Mouse (Mus musculus): Measurements from ENCODE around the gene Pank3.
A peak's percentile ranks its signal among the peaks of the same experiment; 100 is the strongest.
"Not testable (repeated sequence)": the region's sequence is repeated elsewhere in the genome, so short reads cannot be mapped to it uniquely, and the experiment has no call there.

The Pank3 gene

GRCm38 (mm10) chr11:35776452-35776851 is 7.2 kb downstream of the Pank3 start:
- no peak for DNase-seq (ENCODE audit: extremely low spot score)

GRCm38 (mm10) chr11:35780336-35780735 is 11.1 kb downstream of the Pank3 start:
- DNase-seq (ENCODE audit: extremely low spot score), result no peak

- DNase-seq (ENCODE audit: extremely low spot score), result no peak
These were observed 13.2 kb downstream of the Pank3 start for GRCm38 (mm10) chr11:35782444-35782843.

- no peak for DNase-seq (ENCODE audit: extremely low spot score)
These were observed 13.8 kb downstream of the Pank3 start for GRCm38 (mm10) chr11:35783038-35783437.

GRCm38 (mm10) chr11:35784002-35784401 is 14.7 kb downstream of the Pank3 start:
- DNase-seq (ENCODE audit: extremely low spot score), result no peak

- DNase-seq (ENCODE audit: extremely low spot score), result no peak
These were observed 15.3 kb downstream of the Pank3 start for GRCm38 (mm10) chr11:35784537-35784936.

GRCm38 (mm10) chr11:35788443-35788842 is 19.2 kb downstream of the Pank3 start:
- DNase-seq (ENCODE audit: extremely low spot score), result no peak

- not testable (repeated sequence) for DNase-seq (ENCODE audit: extremely low spot score)
These were observed 23.5 kb downstream of the Pank3 start for GRCm38 (mm10) chr11:35792800-35793199.

- DNase-seq (ENCODE audit: extremely low spot score), result peak; percentile 14
These were observed 28.6 kb downstream of the Pank3 start for GRCm38 (mm10) chr11:35797751-35798494.

GRCm38 (mm10) chr11:35798495-35798820 is 29.2 kb downstream of the Pank3 start:
- DNase-seq (ENCODE audit: extremely low spot score), result peak; percentile 17

- peak; percentile 75 for DNase-seq (ENCODE audit: extremely low spot score)
These were observed 29.6 kb downstream of the Pank3 start, which contains the start of gene Fbll1 for GRCm38 (mm10) chr11:35798874-35799273. Gene Fbll1, minus strand, starts transcription at chr11:35798884.

- DNase-seq (ENCODE audit: extremely low spot score), result no peak
These were observed 32.0 kb downstream of the Pank3 start for GRCm38 (mm10) chr11:35801332-35801731.

- no peak for DNase-seq (ENCODE audit: extremely low spot score)
These were observed 42.2 kb downstream of the Pank3 start for GRCm38 (mm10) chr11:35811458-35811857.

- no peak for DNase-seq (ENCODE audit: extremely low spot score)
These were observed 47.0 kb downstream of the Pank3 start for GRCm38 (mm10) chr11:35816316-35816715.

- no peak for DNase-seq (ENCODE audit: extremely low spot score)
These were observed 58.4 kb downstream of the Pank3 start for GRCm38 (mm10) chr11:35827714-35828113.

GRCm38 (mm10) chr11:35832139-35832538 is 62.9 kb downstream of the Pank3 start:
- DNase-seq (ENCODE audit: extremely low spot score), result no peak

- no peak for DNase-seq (ENCODE audit: extremely low spot score)
These were observed 64.0 kb downstream of the Pank3 start for GRCm38 (mm10) chr11:35833270-35833669.

GRCm38 (mm10) chr11:35834022-35834760 is 64.9 kb downstream of the Pank3 start, which contains the start of gene Rars:
Gene Rars, minus strand, starts transcription at chr11:35834506.
- peak; percentile 91 for DNase-seq (ENCODE audit: extremely low spot score)

- no peak for DNase-seq (ENCODE audit: extremely low spot score)
These were observed 68.2 kb downstream of the Pank3 start for GRCm38 (mm10) chr11:35837156-35838126.

GRCm38 (mm10) chr11:35838345-35839338 is 69.4 kb downstream of the Pank3 start:
- peak; percentile 91 for DNase-seq (ENCODE audit: extremely low spot score)

- DNase-seq (ENCODE audit: extremely low spot score), result no peak
These were observed 71.0 kb downstream of the Pank3 start for GRCm38 (mm10) chr11:35840282-35840681.
